Mouse (Mus musculus): ENCODE data around the gene Plch2. TPM values are rescaled to one million over a fixed set of nuclear protein-coding genes. Genes with fewer than 3 reads are reported as not detected.

The Plch2 gene
- polyA plus RNA-seq, 1 experiment: not detected

DNA sequence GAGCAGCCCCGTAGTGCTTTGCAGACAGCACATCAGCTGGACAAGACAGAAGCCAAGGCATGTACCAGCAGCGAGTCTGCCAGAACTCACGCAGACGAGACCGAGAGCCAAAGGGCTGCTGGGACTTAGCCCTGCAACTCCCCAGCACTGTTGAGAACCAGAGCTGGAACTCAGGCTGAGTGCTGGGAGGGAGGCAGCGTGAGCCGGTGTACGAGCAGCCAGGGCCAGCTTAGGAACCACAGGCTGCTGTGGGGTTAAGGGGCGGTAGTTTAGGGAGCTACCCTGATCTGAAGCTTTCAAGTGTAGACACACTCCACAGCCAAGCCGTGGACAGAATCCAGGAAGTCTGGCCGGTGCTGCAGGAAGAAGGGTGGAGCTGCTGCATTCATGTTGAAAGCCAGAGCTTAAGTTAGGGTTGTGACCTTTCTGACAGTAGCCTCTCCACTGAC is 82.4 kb downstream of the Plch2 start:
- TF ChIP-seq POLR2A (IDR thresholded peaks at IDR 0.05; ENCODE audit: insufficient read depth, low read depth, low read length) (no peak), CTCF (IDR thresholded peaks at IDR 0.05; ENCODE audit: insufficient read depth, low read depth, low read length) (no peak)
- Histone ChIP-seq H3K4me3 (ENCODE audit: insufficient read depth, low read depth, low read length) (no peak overlapping the region), H3K27ac (ENCODE audit: insufficient read depth, low read depth, low read length) (no peak overlapping the region), H3K4me1 (ENCODE audit: control insufficient read depth, insufficient read depth, low read length) (no peaks in the 10 kb centered on the region)
- 87% methylated on average over 11 of the region's 11 CpGs for WGBS

DNA sequence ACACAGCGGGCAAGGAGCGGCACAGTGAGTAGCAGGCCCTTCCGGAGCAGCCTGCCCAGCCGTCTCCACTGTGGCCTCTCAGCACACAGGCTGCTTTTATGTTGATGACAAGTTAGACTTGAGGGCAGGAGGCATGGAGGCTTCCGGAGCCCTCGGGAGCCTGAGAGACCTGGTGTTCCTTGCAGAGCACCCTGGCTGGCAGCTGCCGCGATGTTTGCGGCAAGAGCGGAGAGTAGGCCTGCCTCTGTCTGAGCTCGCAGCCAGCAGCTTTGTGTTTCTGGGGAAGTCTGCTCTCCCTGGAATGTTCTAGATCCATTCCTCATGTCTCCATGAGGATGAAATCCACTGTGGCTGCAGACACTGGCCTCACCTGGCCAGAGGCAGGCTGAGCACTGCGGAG is 84.0 kb downstream of the Plch2 start:
- no peaks in the 10 kb centered on the region; the same call in 1 of the 2 replicates for H3K4me1 ChIP-seq (ENCODE audit: control insufficient read depth, insufficient read depth, low read length)
- no peak overlapping the region for H3K4me3 ChIP-seq (ENCODE audit: insufficient read depth, low read depth, low read length)
- H3K27ac ChIP-seq (ENCODE audit: insufficient read depth, low read depth, low read length): no peak overlapping the region
- WGBS: 93% methylated on average over 12 of the region's 12 CpGs
- no peak for TF ChIP-seq CTCF (IDR thresholded peaks at IDR 0.05; ENCODE audit: insufficient read depth, low read depth, low read length)
- TF ChIP-seq POLR2A (IDR thresholded peaks at IDR 0.05; ENCODE audit: insufficient read depth, low read depth, low read length): no peak

DNA sequence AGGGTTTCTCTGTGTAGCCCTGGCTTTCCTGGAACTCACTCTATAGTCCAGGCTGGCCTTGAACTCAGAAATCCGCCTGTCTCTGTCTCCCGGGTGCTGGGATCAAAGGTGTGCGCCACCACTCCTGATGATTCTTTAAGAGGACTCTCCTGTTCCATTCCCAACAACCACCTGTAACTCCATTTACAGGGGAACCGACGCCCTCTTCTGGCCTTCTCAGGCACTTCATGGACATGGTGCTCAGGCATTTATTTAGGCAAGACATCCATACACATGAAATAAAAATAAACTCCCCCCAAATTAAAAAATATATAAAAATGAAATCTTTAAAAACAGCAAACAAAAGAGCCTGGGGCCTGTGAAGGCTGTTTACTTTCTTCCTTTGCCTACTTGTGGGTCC is 89.4 kb downstream of the Plch2 start:
- Histone ChIP-seq H3K4me1 (ENCODE audit: control insufficient read depth, insufficient read depth, low read length) (peaks cover 20% of the 10 kb centered on the region), H3K27ac (ENCODE audit: insufficient read depth, low read depth, low read length) (no peak overlapping the region), H3K4me3 (ENCODE audit: insufficient read depth, low read depth, low read length) (no peak overlapping the region)
- TF ChIP-seq CTCF (IDR thresholded peaks at IDR 0.05; ENCODE audit: insufficient read depth, low read depth, low read length) (no peak), POLR2A (IDR thresholded peaks at IDR 0.05; ENCODE audit: insufficient read depth, low read depth, low read length) (no peak)
- 58% methylated on average over 5 of the region's 5 CpGs for WGBS

DNA sequence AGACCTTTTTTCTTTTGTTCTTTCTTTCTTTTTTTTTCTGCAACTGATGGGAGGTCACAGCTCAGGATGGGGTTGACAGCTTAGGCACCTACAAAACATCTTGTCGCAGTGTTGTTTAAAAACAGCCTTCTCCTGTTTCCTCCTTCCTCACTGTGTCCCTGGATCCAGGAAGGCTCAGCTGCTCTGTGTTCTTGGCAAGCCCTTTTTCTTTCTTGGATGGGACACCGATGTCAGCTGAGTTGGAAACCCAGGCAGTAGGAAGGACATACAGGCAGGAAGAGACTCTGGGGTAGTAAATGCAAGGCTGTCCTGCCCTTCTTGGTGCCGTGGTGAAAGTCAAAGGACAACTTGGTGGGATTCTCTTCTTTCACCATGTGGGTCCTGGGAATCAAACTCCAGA is 90.7 kb downstream of the Plch2 start:
- Histone ChIP-seq H3K4me3 (ENCODE audit: insufficient read depth, low read depth, low read length) (no peak overlapping the region), H3K27ac (ENCODE audit: insufficient read depth, low read depth, low read length) (no peak overlapping the region), H3K4me1 (ENCODE audit: control insufficient read depth, insufficient read depth, low read length) (peaks cover 33% of the 10 kb centered on the region)
- 35% methylated on average over 3 of the region's 3 CpGs for WGBS
- no peak for TF ChIP-seq POLR2A (IDR thresholded peaks at IDR 0.05; ENCODE audit: insufficient read depth, low read depth, low read length)
- TF ChIP-seq CTCF (IDR thresholded peaks at IDR 0.05; ENCODE audit: insufficient read depth, low read depth, low read length): no peak

DNA sequence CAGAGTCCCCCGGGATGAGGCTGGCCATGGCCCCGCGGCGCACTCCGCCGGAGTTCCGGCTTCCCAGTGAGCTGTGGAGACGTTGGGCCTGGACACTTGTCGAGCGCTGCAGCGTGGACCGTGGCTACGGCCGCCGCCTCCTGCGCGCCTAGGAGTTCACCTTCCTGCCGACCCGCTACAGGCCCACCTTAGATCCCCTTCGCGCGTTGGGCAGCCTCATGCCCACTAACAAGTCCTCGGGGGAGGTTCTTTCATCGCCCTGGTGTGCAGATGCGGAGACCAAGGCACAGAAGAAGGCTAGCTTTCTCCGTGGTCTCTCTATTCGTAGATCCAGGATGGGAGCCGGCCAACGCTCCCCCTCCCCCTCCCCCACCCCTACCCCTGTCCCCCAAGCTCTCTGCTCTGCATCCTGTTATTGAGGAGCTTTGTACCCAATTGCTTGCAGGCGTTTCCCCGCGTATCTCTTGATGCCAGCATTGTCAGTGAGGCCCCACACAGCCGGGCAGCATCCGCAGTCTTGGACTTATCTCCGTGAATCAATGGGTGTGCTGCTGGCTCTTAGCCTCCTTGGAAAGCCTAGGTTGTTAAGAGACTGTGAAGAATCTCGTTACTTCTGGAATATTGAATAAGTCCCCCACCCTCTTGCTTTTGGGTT is 91.9 kb downstream of the Plch2 start:
- peak overlapping the region; percentile 89 for H3K4me3 ChIP-seq (ENCODE audit: insufficient read depth, low read depth, low read length)
- WGBS: under 1% methylated on average over 36 of the region's 36 CpGs
- H3K27ac ChIP-seq (ENCODE audit: insufficient read depth, low read depth, low read length): peak overlapping the region; percentile 69
- no peak for TF ChIP-seq POLR2A (IDR thresholded peaks at IDR 0.05; ENCODE audit: insufficient read depth, low read depth, low read length)
- no peak for TF ChIP-seq CTCF (IDR thresholded peaks at IDR 0.05; ENCODE audit: insufficient read depth, low read depth, low read length)
- peaks cover 42% of the 10 kb centered on the region for H3K4me1 ChIP-seq (ENCODE audit: control insufficient read depth, insufficient read depth, low read length)

DNA sequence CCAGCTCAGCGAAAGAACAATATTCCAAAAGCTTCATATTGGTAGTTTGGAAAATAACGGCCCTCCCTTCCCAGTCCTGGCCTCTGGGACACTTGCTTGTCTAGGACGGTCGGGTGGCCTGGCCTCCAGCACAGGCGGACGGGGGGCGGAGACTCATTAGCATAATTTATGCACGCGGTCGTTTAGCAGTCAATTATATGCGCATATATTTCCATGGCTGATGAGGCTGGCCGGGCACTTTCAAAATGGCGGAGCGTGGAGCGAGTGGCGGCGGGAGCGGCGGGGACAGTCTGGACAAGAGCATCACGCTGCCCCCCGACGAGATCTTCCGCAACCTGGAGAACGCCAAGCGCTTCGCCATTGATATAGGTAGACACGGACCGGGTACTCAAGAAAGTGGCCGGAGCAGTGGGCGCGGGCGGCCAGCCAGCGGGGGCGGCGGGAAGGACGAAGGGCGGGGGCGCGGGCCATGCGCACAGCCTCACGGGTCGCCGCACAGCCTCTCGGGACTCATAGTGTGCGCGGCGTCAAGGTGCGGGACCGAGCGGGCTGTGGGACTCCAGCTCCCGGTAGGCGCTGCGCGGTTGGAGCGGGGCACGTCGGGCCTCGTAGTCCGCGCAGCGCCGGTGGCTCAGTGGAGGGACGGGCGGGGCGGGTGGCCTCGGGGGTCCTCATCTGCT is 92.5 kb downstream of the Plch2 start, which contains the start of gene Pank4:
TSS of gene Pank4 (plus strand) at position 223 of the 680 bp plus-strand sequence.
- TF ChIP-seq CTCF (IDR thresholded peaks at IDR 0.05; ENCODE audit: insufficient read depth, low read depth, low read length) (no peak), POLR2A (IDR thresholded peaks at IDR 0.05; ENCODE audit: insufficient read depth, low read depth, low read length) (peak; percentile 50)
- under 1% methylated on average over 66 of the region's 66 CpGs for WGBS
- peaks cover 43% of the 10 kb centered on the region for H3K4me1 ChIP-seq (ENCODE audit: control insufficient read depth, insufficient read depth, low read length)

DNA sequence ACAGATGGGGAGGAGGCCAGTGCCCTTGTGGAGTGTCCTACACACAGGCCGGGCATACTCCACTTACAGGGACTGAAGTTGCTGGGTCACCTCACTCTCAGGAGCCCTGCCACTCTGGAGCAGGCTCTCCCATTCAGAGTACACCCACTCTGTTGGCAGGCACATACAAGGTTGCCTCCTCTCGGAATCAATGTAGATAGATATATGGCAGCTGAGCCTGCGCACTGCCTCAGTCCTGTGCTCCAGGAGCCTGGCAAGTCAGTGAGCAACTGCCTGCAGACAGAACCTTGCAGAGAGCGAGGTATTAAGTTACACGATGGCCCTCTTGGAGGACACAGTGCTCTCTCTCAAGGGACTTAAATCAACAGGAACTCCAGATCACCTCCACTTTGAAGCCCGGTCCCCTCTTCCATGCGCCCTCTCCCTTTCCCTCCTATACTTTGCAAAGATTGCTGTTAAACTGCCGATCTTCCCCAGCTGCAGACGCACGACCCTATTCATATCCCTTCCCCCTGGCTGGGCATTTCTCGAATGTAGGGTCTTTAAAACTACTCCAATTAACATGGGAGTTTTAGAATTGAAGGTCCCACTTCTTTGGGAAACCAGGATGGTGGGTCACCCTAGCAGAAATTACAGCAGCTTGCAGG is 93.3 kb downstream of the Plch2 start:
- no peak for TF ChIP-seq CTCF (IDR thresholded peaks at IDR 0.05; ENCODE audit: insufficient read depth, low read depth, low read length)
- TF ChIP-seq POLR2A (IDR thresholded peaks at IDR 0.05; ENCODE audit: insufficient read depth, low read depth, low read length): 0 out of 2 replicates have a peak, but pooled peaks have one; percentile 14
- Histone ChIP-seq H3K27ac (ENCODE audit: insufficient read depth, low read depth, low read length) (peak overlapping the region; percentile 29), H3K4me3 (ENCODE audit: insufficient read depth, low read depth, low read length) (peak overlapping the region; percentile 89), H3K4me1 (ENCODE audit: control insufficient read depth, insufficient read depth, low read length) (peaks cover 47% of the 10 kb centered on the region)
- 15% methylated on average over 11 of the region's 11 CpGs for WGBS

More for the DNA sequence above, 92.5 kb downstream of the Plch2 start, which contains the start of gene Pank4:
- Histone ChIP-seq H3K27ac (ENCODE audit: insufficient read depth, low read depth, low read length) (peak within 1 kb of the TSS; percentile 91), H3K4me3 (ENCODE audit: insufficient read depth, low read depth, low read length) (peak within 1 kb of the TSS; percentile 89)

DNA sequence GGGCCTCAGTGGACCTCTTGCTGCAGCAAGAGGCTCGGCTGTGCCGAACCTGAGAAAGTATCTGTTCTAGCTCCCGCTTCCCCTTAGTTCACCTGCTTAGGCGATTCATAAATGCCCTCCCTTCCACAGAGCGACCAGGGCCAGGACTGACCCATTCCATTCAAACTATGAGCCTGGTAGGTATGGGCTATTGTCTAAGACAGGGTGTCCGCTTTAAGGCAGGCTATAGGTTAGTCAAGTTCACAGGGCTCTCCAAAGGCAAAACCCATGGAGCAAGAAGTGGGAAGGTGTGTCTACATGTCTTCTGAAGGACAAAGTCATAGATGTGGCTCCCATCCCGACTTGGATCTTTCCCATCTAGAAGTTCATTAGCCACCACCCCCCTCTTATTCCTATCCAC is 93.9 kb downstream of the Plch2 start:
- WGBS: 53% methylated on average over 7 of the region's 7 CpGs
- Histone ChIP-seq H3K4me1 (ENCODE audit: control insufficient read depth, insufficient read depth, low read length) (peaks cover 52% of the 10 kb centered on the region), H3K27ac (ENCODE audit: insufficient read depth, low read depth, low read length) (peak overlapping the region; percentile 71; the same call in 1 of the 2 replicates), H3K4me3 (ENCODE audit: insufficient read depth, low read depth, low read length) (peak overlapping the region; percentile 69)
- TF ChIP-seq CTCF (IDR thresholded peaks at IDR 0.05; ENCODE audit: insufficient read depth, low read depth, low read length) (no peak), POLR2A (IDR thresholded peaks at IDR 0.05; ENCODE audit: insufficient read depth, low read depth, low read length) (no peak)

DNA sequence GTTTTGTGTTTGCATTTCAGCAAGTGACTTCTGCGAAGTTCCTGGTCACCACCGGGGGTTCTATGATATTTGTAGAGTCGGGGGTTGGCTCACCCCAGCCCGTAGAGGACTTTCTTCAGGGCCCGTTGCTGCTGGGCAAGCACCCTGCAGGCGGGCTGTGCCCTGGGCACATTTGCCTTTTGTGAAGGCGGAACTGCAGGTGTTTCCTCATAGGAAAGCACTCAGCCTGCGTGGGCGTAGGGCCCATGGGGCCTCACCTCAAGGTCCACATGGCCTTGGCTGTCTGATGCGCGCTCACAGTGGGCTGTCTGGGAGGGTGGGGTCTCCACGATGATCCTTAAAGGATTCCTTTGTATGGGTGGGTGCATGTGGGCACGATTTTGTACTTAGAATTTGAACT is 94.7 kb downstream of the Plch2 start:
- 30% methylated on average over 13 of the region's 13 CpGs for WGBS
- TF ChIP-seq CTCF (IDR thresholded peaks at IDR 0.05; ENCODE audit: insufficient read depth, low read depth, low read length) (no peak), POLR2A (IDR thresholded peaks at IDR 0.05; ENCODE audit: insufficient read depth, low read depth, low read length) (no peak)
- H3K27ac ChIP-seq (ENCODE audit: insufficient read depth, low read depth, low read length): peak overlapping the region; percentile 71
- peak overlapping the region; percentile 69 for H3K4me3 ChIP-seq (ENCODE audit: insufficient read depth, low read depth, low read length)
- peaks cover 52% of the 10 kb centered on the region for H3K4me1 ChIP-seq (ENCODE audit: control insufficient read depth, insufficient read depth, low read length)

Data from olfactory bulb, adult 2 months (tissue).